ENCODE assay signal across 25 mouse cellular contexts in genomic region chr5:25541661-25542060, GRCm38 (mm10). TPM values are rescaled to one million over a fixed set of nuclear protein-coding genes. Genes with fewer than 3 reads are reported as not detected.
"Had no signal": no experiment of that assay in that cellular context is flagged by ENCODE, and none has a peak within 500 bp of the region (broad histone marks: within the 10 kb centered on the region; RNA-seq: fewer than 3 reads in every experiment).

No protein-coding gene starts in this region.

- H3K9me3 ChIP-seq: liver, embryonic 13.5 days; neural tube, embryonic 12.5 days; neural tube, embryonic 15.5 days had no signal

- H3K27me3 ChIP-seq: limb, embryonic 13.5 days; liver, embryonic 13.5 days; neural tube, embryonic 12.5 days; neural tube, embryonic 15.5 days had no signal

- DNase-seq: kidney, adult 2 months; kidney, postnatal 25 days; layer of hippocampus, adult 9-11 months; liver, embryonic 13.5 days; lung, adult 2 months; lung, postnatal 14 days; lung, postnatal 4 days; midbrain, embryonic 14.5 days; right cerebral cortex, postnatal 4 days; thymus, postnatal 25 days had no signal

- H3K27ac ChIP-seq: kidney, postnatal 0 days; layer of hippocampus, adult 2 months; limb, embryonic 13.5 days; liver, embryonic 13.5 days; neural tube, embryonic 12.5 days; neural tube, embryonic 15.5 days; stomach, postnatal 0 days had no signal

- H3K4me2 ChIP-seq: limb, embryonic 13.5 days; liver, embryonic 13.5 days; midbrain, embryonic 11.5 days; neural tube, embryonic 12.5 days; neural tube, embryonic 15.5 days had no signal

- H3K4me3 ChIP-seq: layer of hippocampus, adult 2 months; limb, embryonic 13.5 days; liver, embryonic 13.5 days; neural tube, embryonic 12.5 days; neural tube, embryonic 15.5 days had no signal

- H3K4me1 ChIP-seq: limb, embryonic 13.5 days; neural tube, embryonic 12.5 days; neural tube, embryonic 15.5 days had no signal

- H3K36me3 ChIP-seq: limb, embryonic 13.5 days; liver, embryonic 13.5 days; neural tube, embryonic 12.5 days; neural tube, embryonic 15.5 days had no signal

- H3K9ac ChIP-seq: limb, embryonic 13.5 days; liver, embryonic 13.5 days; neural tube, embryonic 12.5 days; neural tube, embryonic 15.5 days had no signal

RNA-seq across cellular contexts. Expression of gene Cct8l1, which starts 25.8 kb away (rescaled TPM):
- total RNA-seq: liver, adult 2 months; megakaryocyte progenitor cell, adult 5-6 weeks; megakaryocyte-erythroid progenitor cell, adult 5-6 weeks had no signal
- polyA plus RNA-seq: kidney, embryonic 14.5 days; kidney, postnatal 0 days; large intestine, adult 2 months; liver, adult 2 months; liver, embryonic 13.5 days; liver, embryonic 16.5 days; lung, adult 2 months; lung, embryonic 16.5 days; midbrain, embryonic 11.5 days; midbrain, embryonic 14.5 days; stomach, embryonic 14.5 days had no signal
